Mouse (Mus musculus) heart, postnatal 0 days (tissue): ENCODE measurements around the gene Phc3.

ENCODE experiments used
- CTCF ChIP-seq: IDR thresholded peaks from 2 replicates; pipeline ENCODE4 v1.5.1; 2016; ENCODE audit warnings: antibody characterized with exemption, control low read depth, low read depth
- EP300 ChIP-seq: IDR thresholded peaks from 2 replicates; pipeline ENCODE4 v1.6.1; 2016; ENCODE audit warnings: antibody characterized with exemption, low read depth

GRCm38 (mm10) chr3:31001048-31001676 lies 31.9 kb upstream of the Phc3 start:
- no peak for TF ChIP-seq CTCF
- no peak for TF ChIP-seq EP300
